Mouse (Mus musculus) CD4-positive helper T cell, adult 2 months (primary cell): Measurements from ENCODE around the gene Calca.
"Not testable (repeated sequence)": the region's sequence is repeated elsewhere in the genome, so short reads cannot be mapped to it uniquely, and the experiment has no call there.

Experiments
- DNase-seq: peaks from one replicate; pipeline ENCODE4 v3.0.0-alpha.2; 2012; ENCODE audit warnings: low read depth, missing footprints, low spot score

Gene Calca

GRCm38 (mm10) chr7:114636102-114636501 lies at the start of gene Calca:
Gene Calca, minus strand, starts transcription at chr7:114636357.
- DNase-seq: no peak

GRCm38 (mm10) chr7:114672697-114673096 lies 36.5 kb upstream of the Calca start:
- DNase-seq: peak; percentile 22

GRCm38 (mm10) chr7:114671405-114671804 lies 35.2 kb upstream of the Calca start:
- DNase-seq: peak; percentile 8

- no peak for DNase-seq
Observed at GRCm38 (mm10) chr7:114649730-114650129, 13.6 kb upstream of the Calca start.

GRCm38 (mm10) chr7:114648791-114649190 lies 12.6 kb upstream of the Calca start:
- peak; percentile 8 for DNase-seq

GRCm38 (mm10) chr7:114635569-114636101 lies 522 bp downstream of the Calca start:
- peak; percentile 16 for DNase-seq

GRCm38 (mm10) chr7:114634386-114634785 lies 1.8 kb downstream of the Calca start:
- DNase-seq: no peak

GRCm38 (mm10) chr7:114625966-114626365 lies 10.2 kb downstream of the Calca start:
- DNase-seq: no peak

- DNase-seq: peak; percentile 59
Observed at GRCm38 (mm10) chr7:114616759-114617158, 19.4 kb downstream of the Calca start.

GRCm38 (mm10) chr7:114594391-114594790 lies 41.8 kb downstream of the Calca start:
- DNase-seq: not testable (repeated sequence)

GRCm38 (mm10) chr7:114582441-114582840 lies 53.7 kb downstream of the Calca start:
- no peak for DNase-seq
